Mouse (Mus musculus): ENCODE measurements at regions not wholly inside any gene's neighbourhood (a gene's known extent, or its start where the extent isn't known, plus 50 kb on each side); places are given as distances from the start of the nearest gene placed in this dataset.

- Histone ChIP-seq H3K27ac (no peak overlapping the region), H3K36me3 (no peaks in the 10 kb centered on the region), H3K9me3 (replicated peaks) (no peaks in the 10 kb centered on the region), H3K4me1 (replicated peaks) (no peaks in the 10 kb centered on the region), H3K27me3 (no peaks in the 10 kb centered on the region), H3K9ac (no peak overlapping the region), H3K4me3 (no peak overlapping the region), H3K4me2 (no peak overlapping the region)
- 74% methylated on average over 10 of the region's 10 CpGs for WGBS
- ATAC-seq (replicated peaks; ENCODE audit: insufficient number of reproducible peaks, insufficient read depth, low FRiP score, low read depth) = no peak
Observed at GRCm38 (mm10) chr4:153781981-153782521, 175.0 kb upstream of the A430005L14Rik start.

- H3K27me3 ChIP-seq = no peaks in the 10 kb centered on the region
- no peaks in the 10 kb centered on the region for H3K4me1 ChIP-seq (replicated peaks)
- WGBS = 82% methylated on average over 11 of the region's 11 CpGs
- H3K9me3 ChIP-seq (replicated peaks) = no peaks in the 10 kb centered on the region
- no peak for ATAC-seq (replicated peaks; ENCODE audit: insufficient number of reproducible peaks, insufficient read depth, low FRiP score, low read depth)
- no peak overlapping the region for H3K27ac ChIP-seq
- no peak overlapping the region for H3K9ac ChIP-seq
- no peak overlapping the region for H3K4me3 ChIP-seq
- H3K4me2 ChIP-seq = no peak overlapping the region
- no peaks in the 10 kb centered on the region for H3K36me3 ChIP-seq
Observed at GRCm38 (mm10) chr4:153784401-153784800, 172.6 kb upstream of the A430005L14Rik start.

- Histone ChIP-seq H3K27ac (no peak overlapping the region), H3K4me2 (no peak overlapping the region), H3K36me3 (no peaks in the 10 kb centered on the region), H3K4me1 (replicated peaks) (no peaks in the 10 kb centered on the region), H3K27me3 (no peaks in the 10 kb centered on the region), H3K4me3 (no peak overlapping the region), H3K9ac (no peak overlapping the region), H3K9me3 (replicated peaks) (no peaks in the 10 kb centered on the region)
- ATAC-seq (replicated peaks; ENCODE audit: insufficient number of reproducible peaks, insufficient read depth, low FRiP score, low read depth) = no peak
- 82% methylated on average over 4 of the region's 4 CpGs for WGBS
Observed at GRCm38 (mm10) chr4:153785564-153785963, 171.5 kb upstream of the A430005L14Rik start.

- H3K27ac ChIP-seq = no peak overlapping the region
- H3K9ac ChIP-seq = no peak overlapping the region
- WGBS = 29% methylated on average over 13 of the region's 13 CpGs
- no peaks in the 10 kb centered on the region for H3K4me1 ChIP-seq (replicated peaks)
- no peaks in the 10 kb centered on the region for H3K36me3 ChIP-seq
- 0 out of 2 replicates have a peak, but pooled peaks cover 13% of the 10 kb centered on the region for H3K27me3 ChIP-seq
- H3K9me3 ChIP-seq (replicated peaks) = no peaks in the 10 kb centered on the region
- H3K4me2 ChIP-seq = no peak overlapping the region
- no peak overlapping the region for H3K4me3 ChIP-seq
- no peak for ATAC-seq (replicated peaks; ENCODE audit: insufficient number of reproducible peaks, insufficient read depth, low FRiP score, low read depth)
Observed at GRCm38 (mm10) chr4:153792307-153792706, 164.7 kb upstream of the A430005L14Rik start.

GRCm38 (mm10) chr4:153798061-153798460, 159.0 kb upstream of the A430005L14Rik start:
- H3K36me3 ChIP-seq = no peaks in the 10 kb centered on the region
- H3K4me3 ChIP-seq = no peak overlapping the region
- H3K9ac ChIP-seq = no peak overlapping the region
- H3K9me3 ChIP-seq (replicated peaks) = no peaks in the 10 kb centered on the region
- H3K27me3 ChIP-seq = 0 out of 2 replicates have a peak, but pooled peaks cover 12% of the 10 kb centered on the region
- no peaks in the 10 kb centered on the region for H3K4me1 ChIP-seq (replicated peaks)
- no peak overlapping the region for H3K4me2 ChIP-seq
- no peak overlapping the region for H3K27ac ChIP-seq
- WGBS = 59% methylated on average over 7 of the region's 7 CpGs
- no peak for ATAC-seq (replicated peaks; ENCODE audit: insufficient number of reproducible peaks, insufficient read depth, low FRiP score, low read depth)

- Histone ChIP-seq H3K4me2 (no peak overlapping the region), H3K9me3 (replicated peaks) (no peaks in the 10 kb centered on the region), H3K27ac (no peak overlapping the region), H3K4me3 (no peak overlapping the region), H3K4me1 (replicated peaks) (no peaks in the 10 kb centered on the region), H3K9ac (no peak overlapping the region), H3K36me3 (no peaks in the 10 kb centered on the region), H3K27me3 (peaks cover 23% of the 10 kb centered on the region)
- WGBS = 34% methylated on average over 4 of the region's 4 CpGs
- no peak for ATAC-seq (replicated peaks; ENCODE audit: insufficient number of reproducible peaks, insufficient read depth, low FRiP score, low read depth)
Observed at GRCm38 (mm10) chr4:153805727-153806126, 151.3 kb upstream of the A430005L14Rik start.

GRCm38 (mm10) chr4:153806180-153806692, 150.8 kb upstream of the A430005L14Rik start:
- no peak overlapping the region for H3K27ac ChIP-seq

GRCm38 (mm10) chr4:153806820-153807436, 150.1 kb upstream of the A430005L14Rik start:
- H3K27me3 ChIP-seq = peaks cover 23% of the 10 kb centered on the region
- no peaks in the 10 kb centered on the region for H3K9me3 ChIP-seq (replicated peaks)
- no peak overlapping the region for H3K9ac ChIP-seq
- ATAC-seq (replicated peaks; ENCODE audit: insufficient number of reproducible peaks, insufficient read depth, low FRiP score, low read depth) = no peak
- H3K36me3 ChIP-seq = no peaks in the 10 kb centered on the region
- no peak overlapping the region for H3K4me2 ChIP-seq
- H3K27ac ChIP-seq = no peak overlapping the region
- WGBS = 37% methylated on average over 10 of the region's 10 CpGs
- no peaks in the 10 kb centered on the region for H3K4me1 ChIP-seq (replicated peaks)
- H3K4me3 ChIP-seq = no peak overlapping the region

More at GRCm38 (mm10) chr4:153806180-153806692, 150.8 kb upstream of the A430005L14Rik start:
- Histone ChIP-seq H3K4me3 (no peak overlapping the region), H3K36me3 (no peaks in the 10 kb centered on the region), H3K27me3 (peaks cover 23% of the 10 kb centered on the region), H3K4me2 (no peak overlapping the region), H3K4me1 (replicated peaks) (no peaks in the 10 kb centered on the region), H3K9ac (no peak overlapping the region), H3K9me3 (replicated peaks) (no peaks in the 10 kb centered on the region)
- ATAC-seq (replicated peaks; ENCODE audit: insufficient number of reproducible peaks, insufficient read depth, low FRiP score, low read depth) = no peak
- 11% methylated on average over 10 of the region's 10 CpGs for WGBS

GRCm38 (mm10) chr4:153812866-153813265, 144.2 kb upstream of the A430005L14Rik start:
- no peak overlapping the region for H3K9ac ChIP-seq
- 0 out of 2 replicates have a peak, but pooled peaks cover 4% of the 10 kb centered on the region for H3K27me3 ChIP-seq
- no peaks in the 10 kb centered on the region for H3K4me1 ChIP-seq (replicated peaks)
- H3K27ac ChIP-seq = no peak overlapping the region
- no peak for ATAC-seq (replicated peaks; ENCODE audit: insufficient number of reproducible peaks, insufficient read depth, low FRiP score, low read depth)
- WGBS = 83% methylated on average over 9 of the region's 9 CpGs
- H3K36me3 ChIP-seq = no peaks in the 10 kb centered on the region
- no peak overlapping the region for H3K4me3 ChIP-seq
- no peaks in the 10 kb centered on the region for H3K9me3 ChIP-seq (replicated peaks)
- H3K4me2 ChIP-seq = no peak overlapping the region

GRCm38 (mm10) chr4:153827914-153828313, 129.1 kb upstream of the A430005L14Rik start:
- no peaks in the 10 kb centered on the region for H3K36me3 ChIP-seq
- H3K4me1 ChIP-seq (replicated peaks) = no peaks in the 10 kb centered on the region
- no peak overlapping the region for H3K4me3 ChIP-seq
- H3K27ac ChIP-seq = no peak overlapping the region
- no peak overlapping the region for H3K9ac ChIP-seq
- no peaks in the 10 kb centered on the region for H3K9me3 ChIP-seq (replicated peaks)
- WGBS = 51% methylated on average over 9 of the region's 9 CpGs
- no peaks in the 10 kb centered on the region for H3K27me3 ChIP-seq
- ATAC-seq (replicated peaks; ENCODE audit: insufficient number of reproducible peaks, insufficient read depth, low FRiP score, low read depth) = no peak
- no peak overlapping the region for H3K4me2 ChIP-seq

- H3K9me3 ChIP-seq (replicated peaks) = no peaks in the 10 kb centered on the region
- no peak overlapping the region for H3K9ac ChIP-seq
- H3K27me3 ChIP-seq = no peaks in the 10 kb centered on the region
- no peaks in the 10 kb centered on the region for H3K4me1 ChIP-seq (replicated peaks)
- H3K4me2 ChIP-seq = no peak overlapping the region
- WGBS = 90% methylated on average over 9 of the region's 9 CpGs
- no peak overlapping the region for H3K4me3 ChIP-seq
- no peak for ATAC-seq (replicated peaks; ENCODE audit: insufficient number of reproducible peaks, insufficient read depth, low FRiP score, low read depth)
- H3K27ac ChIP-seq = no peak overlapping the region
- H3K36me3 ChIP-seq = no peaks in the 10 kb centered on the region
Observed at GRCm38 (mm10) chr4:153829766-153830165, 127.3 kb upstream of the A430005L14Rik start.

GRCm38 (mm10) chr4:153830491-153830890, 126.5 kb upstream of the A430005L14Rik start:
- H3K36me3 ChIP-seq = no peaks in the 10 kb centered on the region
- no peak overlapping the region for H3K27ac ChIP-seq
- WGBS = 84% methylated on average over 5 of the region's 5 CpGs
- H3K4me2 ChIP-seq = no peak overlapping the region
- H3K9ac ChIP-seq = no peak overlapping the region
- no peaks in the 10 kb centered on the region for H3K27me3 ChIP-seq
- H3K4me1 ChIP-seq (replicated peaks) = no peaks in the 10 kb centered on the region
- H3K4me3 ChIP-seq = no peak overlapping the region
- no peaks in the 10 kb centered on the region for H3K9me3 ChIP-seq (replicated peaks)
- no peak for ATAC-seq (replicated peaks; ENCODE audit: insufficient number of reproducible peaks, insufficient read depth, low FRiP score, low read depth)
